Mouse (Mus musculus): ENCODE results near the gene Scpep1.
"Not testable (repeated sequence)": the region's sequence is repeated elsewhere in the genome, so short reads cannot be mapped to it uniquely, and the experiment has no call there.

Scpep1 gene

DNA sequence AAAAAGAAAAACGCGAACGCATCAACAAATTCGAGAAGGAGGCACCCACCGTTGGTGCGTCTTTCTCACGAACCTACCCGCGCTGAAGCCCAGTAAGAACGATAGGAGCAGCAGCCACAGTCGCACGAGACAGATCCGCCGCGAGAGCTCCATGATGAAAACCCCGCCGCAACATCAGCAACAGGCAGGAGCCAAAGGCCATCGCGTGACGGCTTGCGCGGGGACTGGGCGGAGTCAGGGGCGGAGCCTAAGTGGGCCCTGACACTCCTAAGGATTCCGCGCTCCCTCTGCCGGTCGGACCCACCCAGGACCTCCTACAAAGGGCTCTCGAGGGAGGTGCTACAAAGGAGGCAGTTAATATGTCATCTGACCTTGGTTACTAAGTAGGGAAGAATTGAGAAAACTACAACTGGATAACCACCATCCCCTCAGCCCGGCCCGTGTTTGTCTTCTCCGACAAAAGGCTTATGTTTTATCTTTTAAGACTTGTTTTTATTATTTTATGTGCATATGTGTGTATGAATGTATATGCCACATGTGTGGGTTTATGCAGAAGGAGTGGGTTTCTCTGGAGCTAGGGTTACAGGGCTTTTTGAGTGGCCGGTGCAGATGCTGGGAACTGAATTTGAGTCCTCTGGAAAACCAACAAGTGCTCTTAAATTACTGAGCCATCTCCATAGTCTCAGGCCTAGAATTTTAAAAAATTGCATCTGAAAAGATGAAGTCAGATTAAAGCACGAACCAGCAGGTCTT is at the start of gene Scpep1:
TSS of gene Scpep1 (minus strand) at position 249 of the 753 bp plus-strand sequence.
- peak; percentile 98 for DNase-seq (ENCODE audit: low read depth, low spot score)

DNA sequence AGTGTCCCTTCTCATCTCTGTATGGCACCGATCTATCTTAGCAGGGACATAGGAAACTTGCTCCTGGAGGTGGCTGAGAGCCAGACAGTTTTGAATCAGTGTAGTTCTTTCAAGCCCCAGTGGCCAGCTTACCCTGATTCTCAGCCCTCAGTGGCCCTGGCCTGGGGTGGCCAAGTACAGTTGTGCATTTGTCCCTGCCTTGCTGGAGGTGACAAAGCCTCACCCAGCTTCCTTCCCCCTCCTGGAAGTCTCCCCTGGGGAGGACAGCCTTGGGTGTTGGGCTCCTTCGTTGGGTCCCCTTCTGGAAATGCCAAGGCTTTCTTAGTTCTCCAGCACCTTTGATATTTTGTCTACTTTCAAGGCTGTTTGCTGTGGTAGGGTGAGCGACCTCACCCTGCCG is 48.5 kb upstream of the Scpep1 start:
- DNase-seq (ENCODE audit: low read depth, low spot score) = no peak

GRCm38 (mm10) chr11:89003078-89003477 is 47.8 kb upstream of the Scpep1 start:
- no peak for DNase-seq (ENCODE audit: low read depth, low spot score)

DNA sequence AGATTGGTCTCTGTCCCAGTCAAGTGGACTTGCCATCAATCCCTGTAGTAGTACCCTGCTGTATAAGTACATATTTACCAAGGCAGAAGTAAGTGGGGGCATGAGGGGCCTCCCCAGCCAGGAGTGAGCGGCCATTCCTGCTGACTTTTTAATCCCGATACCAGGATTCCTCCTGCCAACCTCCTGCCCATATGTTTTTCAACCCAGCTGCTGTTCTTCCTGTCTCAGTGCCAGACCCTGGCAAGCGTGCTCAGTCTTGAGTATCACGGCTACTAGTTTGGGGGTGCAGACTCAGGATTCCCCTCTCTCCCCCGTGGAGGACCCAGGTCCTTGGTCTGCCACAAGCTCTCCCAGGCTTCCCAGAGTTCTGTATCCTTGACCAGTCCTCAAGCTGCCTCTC is 47.4 kb upstream of the Scpep1 start:
- no peak for DNase-seq (ENCODE audit: low read depth, low spot score)

- no peak for DNase-seq (ENCODE audit: low read depth, low spot score)
Observed at GRCm38 (mm10) chr11:89002068-89002467, 46.8 kb upstream of the Scpep1 start.

- DNase-seq (ENCODE audit: low read depth, low spot score) = no peak
Observed at GRCm38 (mm10) chr11:89001569-89001968, 46.3 kb upstream of the Scpep1 start.

- DNase-seq (ENCODE audit: low read depth, low spot score) = no peak
Observed at GRCm38 (mm10) chr11:89000527-89000819, 45.2 kb upstream of the Scpep1 start.

DNA sequence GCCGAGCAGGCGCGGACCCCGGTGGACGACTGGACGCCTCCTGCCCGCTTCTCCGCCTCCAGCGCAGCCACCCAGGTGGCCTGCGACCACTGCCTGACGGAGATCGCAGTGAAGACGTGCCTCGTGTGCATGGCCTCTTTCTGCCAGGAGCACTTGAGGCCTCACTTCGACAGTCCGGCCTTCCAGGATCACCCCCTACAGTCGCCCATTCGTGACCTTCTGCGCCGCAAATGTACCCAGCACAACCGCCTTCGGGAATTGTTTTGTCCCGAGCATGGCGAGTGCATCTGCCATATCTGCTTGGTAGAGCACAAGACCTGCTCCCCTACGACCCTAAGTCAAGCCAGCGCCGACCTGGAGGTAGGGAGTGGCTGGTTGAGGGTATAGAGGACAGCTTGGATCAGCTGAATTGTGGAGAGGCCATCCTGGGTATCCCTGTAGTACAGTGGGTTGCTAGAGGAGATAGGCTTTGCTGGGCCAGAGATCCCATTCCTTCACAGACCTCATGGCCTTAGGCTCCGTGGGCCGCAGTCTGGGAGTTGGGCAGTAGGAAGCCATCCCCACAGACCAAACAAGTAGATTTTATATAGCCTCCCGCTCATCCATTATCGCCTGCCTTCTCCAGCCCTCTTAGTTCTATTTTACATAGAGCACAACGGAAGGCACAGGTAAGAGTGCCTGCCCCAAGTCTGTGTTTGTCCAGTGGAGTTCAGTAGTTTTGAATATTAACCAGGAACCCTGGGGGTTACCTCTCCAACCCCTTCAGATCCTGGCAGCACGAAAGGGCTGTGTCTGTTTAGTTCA is 44.7 kb upstream of the Scpep1 start:
- peak; percentile 18 for DNase-seq (ENCODE audit: low read depth, low spot score)

- peak; percentile 97 for DNase-seq (ENCODE audit: low read depth, low spot score)
Observed at GRCm38 (mm10) chr11:88998974-88999722, 43.9 kb upstream of the Scpep1 start, which contains the start of gene Trim25. Gene Trim25, plus strand, starts transcription at chr11:88999376.

GRCm38 (mm10) chr11:88998406-88998805 is 43.1 kb upstream of the Scpep1 start:
- DNase-seq (ENCODE audit: low read depth, low spot score) = no peak

DNA sequence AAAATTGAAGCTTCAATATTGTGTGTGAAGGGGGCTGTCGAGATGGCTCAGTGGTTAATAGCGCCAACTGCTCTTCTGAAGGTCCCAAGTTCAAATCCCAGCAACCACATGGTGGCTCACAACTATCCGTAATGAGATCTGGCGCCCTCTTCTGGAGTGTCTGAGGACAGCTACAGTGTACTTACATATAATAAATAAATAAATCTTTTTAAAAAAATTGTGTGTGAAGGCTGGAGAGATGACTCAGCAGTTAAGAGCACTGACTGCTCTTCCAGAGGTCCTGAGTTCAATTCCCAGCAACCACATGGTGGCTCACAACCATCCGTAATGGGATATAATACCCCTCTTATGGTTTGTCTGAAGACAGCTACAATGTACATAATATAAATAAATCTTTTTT is 42.1 kb upstream of the Scpep1 start:
- DNase-seq (ENCODE audit: low read depth, low spot score) = not testable (repeated sequence)

DNA sequence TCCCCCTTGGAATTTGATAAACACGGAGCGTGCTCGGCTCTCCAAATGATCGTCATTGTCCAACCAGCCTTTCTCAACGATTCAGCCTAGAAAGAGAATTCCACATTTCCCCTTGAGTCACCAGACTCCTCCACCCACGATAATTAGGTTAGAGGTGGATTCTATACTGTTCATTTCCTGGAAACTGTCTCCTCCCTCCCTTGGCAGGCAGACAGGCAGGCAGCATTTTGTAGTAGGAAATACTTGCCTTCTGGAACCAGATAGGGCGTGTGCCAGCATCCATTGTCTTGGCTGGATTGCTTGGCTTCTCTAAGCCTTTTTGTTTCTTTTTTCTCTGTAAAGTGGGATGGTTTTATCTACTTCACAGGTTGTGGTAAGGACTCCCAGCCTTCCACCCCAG is 41.2 kb upstream of the Scpep1 start:
- no peak for DNase-seq (ENCODE audit: low read depth, low spot score)

GRCm38 (mm10) chr11:88995616-88996015 is 40.4 kb upstream of the Scpep1 start:
- no peak for DNase-seq (ENCODE audit: low read depth, low spot score)

GRCm38 (mm10) chr11:88994492-88994891 is 39.2 kb upstream of the Scpep1 start:
- no peak for DNase-seq (ENCODE audit: low read depth, low spot score)

DNA sequence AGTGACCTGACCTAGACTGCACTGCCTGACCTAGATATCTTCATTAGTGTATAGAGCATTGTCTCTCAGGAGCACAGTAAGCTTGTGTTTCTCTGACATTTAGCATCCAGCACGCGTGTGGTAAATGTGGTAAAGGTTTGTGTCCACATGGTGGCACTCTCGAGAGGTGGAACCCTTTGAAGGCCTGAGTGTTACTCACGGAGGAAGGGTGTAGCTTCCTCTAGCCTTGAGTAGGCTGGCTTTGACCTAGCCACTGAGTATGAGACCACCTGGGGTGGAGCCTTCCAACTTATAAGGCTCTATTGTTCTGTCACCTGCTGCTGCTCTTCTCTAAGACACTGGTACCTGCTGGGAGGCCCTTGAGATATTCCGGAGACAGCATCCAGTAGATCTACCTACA is 38.4 kb upstream of the Scpep1 start:
- peak; percentile 88 for DNase-seq (ENCODE audit: low read depth, low spot score)

- no peak for DNase-seq (ENCODE audit: low read depth, low spot score)
Observed at GRCm38 (mm10) chr11:88993186-88993585, 37.9 kb upstream of the Scpep1 start.

GRCm38 (mm10) chr11:88989530-88989929 is 34.3 kb upstream of the Scpep1 start:
- DNase-seq (ENCODE audit: low read depth, low spot score) = peak; percentile 68

- DNase-seq (ENCODE audit: low read depth, low spot score) = no peak
Observed at GRCm38 (mm10) chr11:88988956-88989355, 33.7 kb upstream of the Scpep1 start.

GRCm38 (mm10) chr11:88986616-88987015 is 31.4 kb upstream of the Scpep1 start:
- DNase-seq (ENCODE audit: low read depth, low spot score) = no peak

- no peak for DNase-seq (ENCODE audit: low read depth, low spot score)
Observed at GRCm38 (mm10) chr11:88981337-88981736, 26.1 kb upstream of the Scpep1 start.

- no peak for DNase-seq (ENCODE audit: low read depth, low spot score)
Observed at GRCm38 (mm10) chr11:88977188-88977587, 21.9 kb upstream of the Scpep1 start.

GRCm38 (mm10) chr11:88976320-88976719 is 21.1 kb upstream of the Scpep1 start:
- DNase-seq (ENCODE audit: low read depth, low spot score) = peak; percentile 56
